Mouse (Mus musculus) activated CD4-positive, CD25-positive, alpha-beta regulatory T cell, adult 4 months (primary cell): ENCODE data around the gene Phgdh. TPM values are rescaled to one million over a fixed set of nuclear protein-coding genes. Genes with fewer than 3 reads are reported as not detected.

Experiments used
- ATAC-seq: one replicate; pipeline ENCODE4 v1.8.0; 2017
- polyA plus RNA-seq, 2 experiments: library from polyadenylated mRNA; unstranded; fragments of 100-300 nt; shearing (Covaris generic); gene quantifications; one replicate each; pipeline ENCODE4 v1.2.1; 2017

Phgdh gene
- polyA plus RNA-seq = 100 to 1,000 TPM; 107 to 156 TPM

DNA sequence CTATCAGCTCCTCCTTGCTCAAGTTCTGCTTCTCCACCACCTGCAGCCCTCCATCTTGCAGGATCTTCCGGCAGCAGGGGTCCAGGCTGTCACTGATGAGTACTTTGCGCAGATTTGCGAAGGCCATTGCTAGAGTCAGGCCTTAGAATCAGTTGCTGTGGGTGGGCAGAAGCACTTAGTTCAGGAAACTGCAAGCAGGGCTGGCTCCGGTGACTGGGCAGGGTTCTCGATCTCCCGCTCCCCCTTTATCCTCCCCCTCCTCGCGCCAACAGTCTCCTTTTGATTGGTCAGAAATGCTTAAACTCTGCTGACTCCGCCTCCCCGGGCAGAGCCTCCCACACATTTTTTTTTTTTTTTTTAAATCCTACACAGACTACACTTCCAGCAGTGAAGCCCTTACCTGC lies at the start of gene Phgdh:
TSS of gene Phgdh (minus strand) at position 285 of the 404 bp plus-strand sequence.
- ATAC-seq = peak; percentile 86

GRCm38 (mm10) chr3:98389305-98389704 lies 49.5 kb upstream of the Phgdh start:
- no peak for ATAC-seq

GRCm38 (mm10) chr3:98387756-98388155 lies 48.0 kb upstream of the Phgdh start:
- no peak for ATAC-seq

GRCm38 (mm10) chr3:98387086-98387485 lies 47.3 kb upstream of the Phgdh start:
- ATAC-seq = no peak

- ATAC-seq = no peak
These were observed 43.4 kb upstream of the Phgdh start for GRCm38 (mm10) chr3:98383024-98383790.

DNA sequence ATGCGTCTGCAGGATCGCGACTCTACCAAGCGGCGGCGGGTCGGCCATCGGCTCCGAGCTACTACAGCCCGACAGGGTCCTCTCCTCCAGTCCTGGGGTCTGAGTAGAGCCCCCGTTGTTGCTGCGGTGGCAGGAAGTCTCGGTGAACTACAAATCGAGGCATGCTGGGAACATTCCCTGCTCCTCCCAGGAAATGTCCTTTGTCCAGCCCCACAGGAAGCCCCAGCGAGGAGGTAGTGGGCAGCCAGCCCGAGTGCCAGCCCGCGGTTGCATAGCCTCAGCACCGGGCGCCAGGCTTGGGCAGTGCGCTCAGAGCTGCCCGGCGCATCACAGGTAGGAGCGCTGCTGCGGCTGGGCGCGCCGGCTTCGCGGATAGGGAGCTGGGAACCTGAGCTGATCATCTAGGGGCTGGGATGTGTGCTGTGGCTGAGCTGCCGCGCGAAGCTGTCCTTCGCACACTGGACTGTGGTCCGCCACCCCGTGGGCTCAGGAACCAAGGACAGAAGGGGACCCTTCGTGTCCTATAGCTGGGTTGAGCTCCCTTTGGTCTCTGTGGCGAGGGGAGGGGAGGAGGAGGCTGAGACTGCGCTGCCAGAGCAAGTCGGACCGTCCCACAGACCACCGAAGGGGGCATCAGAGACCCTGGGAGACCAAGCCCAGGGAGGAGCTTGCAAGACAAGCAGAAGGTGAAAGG lies 42.6 kb upstream of the Phgdh start, which contains the start of gene Zfp697:
TSS of gene Zfp697 (plus strand) at position 216 of the 694 bp plus-strand sequence.
- no peak for ATAC-seq

DNA sequence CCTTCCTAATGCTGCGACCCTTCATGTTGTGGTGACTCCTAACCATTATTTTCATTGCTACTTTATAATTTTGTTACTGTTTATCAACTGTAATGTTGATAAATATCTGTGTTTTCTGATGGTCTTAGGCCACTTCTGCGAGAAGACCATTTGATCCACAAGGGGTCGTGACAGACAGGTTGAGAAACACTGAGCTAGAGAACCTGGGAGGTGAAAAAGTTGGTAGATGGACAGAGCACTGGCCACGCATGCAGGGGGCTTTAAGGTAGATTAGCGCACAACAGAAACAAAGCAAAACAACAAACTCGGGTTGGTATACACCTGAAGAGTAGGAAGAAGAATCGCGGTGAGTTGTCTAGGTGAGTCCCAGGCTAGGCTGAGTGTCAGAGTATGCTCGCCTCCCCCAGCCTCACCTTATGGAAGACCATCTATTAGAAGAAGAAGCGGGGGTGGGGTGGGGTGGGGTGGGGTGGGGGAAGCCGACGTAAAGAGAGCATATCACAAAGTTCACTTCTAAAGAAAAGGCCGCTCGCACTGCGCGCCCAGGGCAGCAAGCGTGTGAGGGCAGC lies 42.0 kb upstream of the Phgdh start:
- no peak for ATAC-seq

DNA sequence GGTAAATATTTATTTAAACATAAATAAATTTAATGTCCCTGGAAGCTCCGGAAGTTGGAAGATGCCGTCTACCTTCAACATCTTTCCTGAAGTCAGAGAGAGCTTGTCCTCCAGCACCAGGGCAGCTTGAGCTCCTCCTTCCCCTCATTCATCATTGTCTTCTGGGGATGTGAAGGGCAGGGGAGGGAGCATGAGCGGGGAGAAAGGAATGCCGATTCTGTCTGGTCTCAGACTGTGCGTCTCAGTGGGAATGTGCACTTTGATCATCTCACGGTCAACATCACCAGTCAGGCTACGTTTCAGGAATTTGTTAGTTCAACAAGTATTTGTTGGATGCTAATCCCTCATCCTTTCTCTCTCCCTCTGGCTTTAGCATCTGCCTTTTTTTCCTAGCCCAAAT lies 39.4 kb upstream of the Phgdh start:
- ATAC-seq = no peak

DNA sequence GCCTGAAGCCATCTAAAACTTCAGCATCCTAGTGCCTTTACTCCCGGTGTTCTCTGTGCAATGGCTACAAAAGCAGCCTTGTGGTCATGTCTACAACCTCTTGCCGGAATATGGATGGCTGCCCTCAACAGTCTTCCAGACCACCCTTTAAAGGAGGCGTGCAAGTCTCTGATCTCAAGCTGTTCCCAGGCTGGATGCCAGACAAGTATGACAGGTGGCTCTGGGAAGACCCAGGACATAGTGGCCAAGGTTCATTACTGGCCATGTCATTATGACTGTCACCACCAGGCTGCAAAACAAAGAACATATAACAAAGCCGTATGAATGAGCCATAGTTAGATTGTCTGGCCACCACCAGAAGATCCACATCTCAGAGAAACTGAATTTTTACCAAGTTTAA lies 38.5 kb upstream of the Phgdh start:
- no peak for ATAC-seq

GRCm38 (mm10) chr3:98374980-98375379 lies 35.2 kb upstream of the Phgdh start:
- no peak for ATAC-seq

- ATAC-seq = no peak
These were observed 34.4 kb upstream of the Phgdh start for GRCm38 (mm10) chr3:98374062-98374719.

GRCm38 (mm10) chr3:98368776-98369175 lies 29.0 kb upstream of the Phgdh start:
- no peak for ATAC-seq

GRCm38 (mm10) chr3:98368283-98368682 lies 28.5 kb upstream of the Phgdh start:
- ATAC-seq = no peak

DNA sequence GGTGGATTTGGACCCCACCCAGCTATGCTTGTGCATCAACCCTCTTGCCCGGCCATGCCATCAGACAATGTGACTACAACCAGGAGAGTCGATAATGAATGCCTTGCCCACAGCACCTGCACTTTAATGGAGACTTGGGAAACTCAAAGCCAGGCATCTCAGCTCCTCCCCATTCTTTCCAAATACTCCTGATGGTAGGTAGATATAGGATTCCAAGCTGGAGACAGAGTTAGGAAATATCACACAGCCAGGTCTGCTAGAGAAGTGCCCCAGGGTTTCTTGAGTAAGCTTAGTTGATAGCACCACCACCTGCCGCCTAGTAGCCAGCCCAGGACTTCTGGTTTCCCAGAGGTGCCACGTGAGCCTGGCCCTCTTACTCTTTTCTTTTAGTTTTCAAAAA lies 27.0 kb upstream of the Phgdh start:
- no peak for ATAC-seq

DNA sequence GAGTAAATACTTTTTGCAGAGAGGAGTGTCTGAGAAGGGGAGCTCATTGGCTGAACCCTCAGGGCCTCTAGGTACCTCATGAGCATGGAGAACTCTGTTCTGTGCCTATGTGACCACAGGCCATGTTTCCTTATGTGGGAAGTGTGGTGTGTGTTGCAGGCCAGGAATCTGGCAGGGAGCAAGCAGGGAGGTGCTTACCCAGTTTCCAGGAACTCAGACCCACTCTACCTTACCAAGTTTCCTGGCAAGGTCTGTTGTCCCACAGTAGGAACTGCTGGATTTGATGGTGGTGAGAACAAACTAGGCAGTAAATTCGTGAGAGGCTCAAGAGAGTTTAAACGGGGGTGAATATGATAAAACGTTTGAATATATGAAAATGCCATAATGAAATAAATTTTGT lies 26.3 kb upstream of the Phgdh start:
- no peak for ATAC-seq

DNA sequence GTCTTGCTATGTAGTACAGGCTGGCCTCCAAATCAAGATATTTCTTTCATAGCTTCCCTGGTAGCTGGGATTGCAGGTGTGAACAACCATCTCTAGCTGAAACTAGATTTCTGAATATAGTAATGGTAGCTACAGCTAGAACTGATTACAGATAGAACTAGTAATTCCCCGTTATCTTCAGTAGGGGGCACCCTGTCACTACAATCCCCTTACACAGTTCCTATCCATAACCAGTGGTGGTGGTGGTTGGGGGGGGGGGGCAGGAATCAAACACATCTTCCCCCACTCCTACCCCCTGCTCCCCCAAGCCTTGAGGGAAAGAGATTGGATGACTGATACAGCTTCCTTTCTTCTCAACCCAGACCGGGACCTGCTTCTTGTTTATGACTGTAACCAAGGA lies 23.0 kb upstream of the Phgdh start:
- ATAC-seq = no peak

DNA sequence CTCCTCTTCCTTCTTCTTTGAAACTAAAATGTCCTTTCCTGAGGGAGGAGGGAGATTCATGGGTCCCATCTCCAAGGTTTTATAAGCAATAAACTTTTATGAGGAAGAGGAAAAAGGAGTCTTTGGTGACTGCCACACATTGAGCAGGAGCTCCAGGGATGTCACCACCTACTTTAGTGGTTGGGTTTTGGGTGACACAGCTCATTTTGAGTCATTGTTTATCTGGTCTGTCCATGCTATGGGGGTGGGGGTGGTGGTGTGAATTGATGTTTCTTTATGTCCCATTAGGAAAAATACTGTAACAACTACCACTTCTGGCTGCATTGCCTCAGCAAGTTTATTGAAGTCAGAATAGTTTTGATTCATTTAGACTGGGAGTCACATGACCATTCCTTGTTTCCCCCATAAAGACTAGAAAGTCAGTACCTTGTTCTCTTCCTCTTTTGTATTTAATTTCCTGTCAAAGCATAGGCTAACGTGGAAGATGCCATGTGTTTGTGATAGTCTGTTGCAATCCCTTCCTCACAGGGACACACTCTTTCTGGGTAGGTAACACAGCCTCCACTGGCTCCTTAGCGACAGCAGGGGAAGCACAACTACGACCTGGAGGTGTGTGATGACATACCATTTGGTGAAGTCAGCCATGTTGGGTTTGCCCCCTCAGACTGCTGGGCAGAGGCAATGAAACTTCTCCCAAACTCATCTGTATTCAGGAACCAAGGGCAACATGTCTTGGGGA lies 17.0 kb upstream of the Phgdh start:
- no peak for ATAC-seq

- no peak for ATAC-seq
These were observed 16.2 kb upstream of the Phgdh start for GRCm38 (mm10) chr3:98356026-98356365.

- ATAC-seq = no peak
These were observed 15.7 kb upstream of the Phgdh start for GRCm38 (mm10) chr3:98355344-98356025.

DNA sequence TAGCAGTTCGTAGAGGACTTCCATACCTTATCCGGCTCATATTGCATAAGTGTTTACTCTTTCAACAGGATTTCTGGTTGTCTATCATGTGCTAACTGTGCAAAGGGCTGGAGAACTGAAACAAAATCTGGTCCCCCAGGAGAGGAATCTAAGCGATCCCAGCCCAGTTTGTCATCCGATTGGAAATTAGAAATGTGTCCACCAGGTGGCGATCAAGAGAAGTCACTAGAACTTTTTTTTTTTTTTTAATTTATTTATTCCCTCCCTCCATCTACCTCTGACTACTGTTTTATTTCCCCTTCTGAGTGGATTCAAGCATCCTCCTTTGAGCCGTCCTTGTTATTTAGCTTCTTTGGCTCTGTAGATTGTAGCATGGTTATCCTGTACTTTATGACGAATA lies 14.1 kb upstream of the Phgdh start:
- ATAC-seq = peak; percentile 54

DNA sequence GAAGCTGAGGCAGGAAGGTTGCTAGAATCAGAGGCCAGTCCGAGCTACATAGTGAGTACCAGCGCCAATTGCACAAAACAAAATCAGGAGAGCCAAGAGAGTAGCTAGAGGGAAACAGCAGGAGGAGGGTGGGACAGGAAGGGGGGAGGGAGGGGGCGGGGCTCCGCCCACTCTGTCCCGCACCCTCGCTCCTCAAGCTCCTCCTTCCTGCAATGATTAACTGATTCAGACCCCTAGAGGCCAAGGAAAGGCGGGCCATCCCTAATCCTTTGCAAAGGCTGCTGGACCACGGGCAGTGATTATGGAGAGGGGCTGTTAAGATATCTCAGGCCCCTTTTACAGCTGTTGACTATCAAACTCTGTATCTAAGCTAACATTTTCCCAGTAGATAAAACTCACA lies 8.9 kb upstream of the Phgdh start:
- peak; percentile 11 for ATAC-seq

DNA sequence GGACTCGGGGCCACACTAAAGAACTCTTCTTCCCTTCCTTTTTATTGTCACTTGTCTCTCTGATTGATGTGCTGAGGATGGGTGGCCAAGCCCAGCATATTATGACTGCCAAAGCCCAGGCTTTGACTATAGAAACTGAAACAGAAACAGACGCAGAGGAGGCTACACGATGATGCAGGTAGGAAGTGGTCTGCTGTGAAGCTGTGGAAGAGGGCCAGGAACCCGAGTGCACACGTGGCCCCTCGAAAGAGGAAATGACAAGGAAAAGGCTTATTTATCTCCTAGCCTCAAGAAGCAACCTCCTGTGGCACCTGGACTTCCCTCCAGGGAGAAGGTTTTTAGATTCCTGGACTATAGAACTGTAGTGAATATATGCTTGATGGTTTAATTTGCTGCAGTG lies 8.3 kb upstream of the Phgdh start:
- peak; percentile 100 for ATAC-seq
